Mouse (Mus musculus): ENCODE results near the gene Ppp1r3a. TPM values are rescaled to one million over a fixed set of nuclear protein-coding genes. Genes with fewer than 3 reads are reported as not detected.

Gene Ppp1r3a
- 5.3 and 5.9 TPM in 2 replicates for polyA plus RNA-seq (2016; fragmentation: Nextera tagmentation; extraction: Ambion mirVana)

DNA sequence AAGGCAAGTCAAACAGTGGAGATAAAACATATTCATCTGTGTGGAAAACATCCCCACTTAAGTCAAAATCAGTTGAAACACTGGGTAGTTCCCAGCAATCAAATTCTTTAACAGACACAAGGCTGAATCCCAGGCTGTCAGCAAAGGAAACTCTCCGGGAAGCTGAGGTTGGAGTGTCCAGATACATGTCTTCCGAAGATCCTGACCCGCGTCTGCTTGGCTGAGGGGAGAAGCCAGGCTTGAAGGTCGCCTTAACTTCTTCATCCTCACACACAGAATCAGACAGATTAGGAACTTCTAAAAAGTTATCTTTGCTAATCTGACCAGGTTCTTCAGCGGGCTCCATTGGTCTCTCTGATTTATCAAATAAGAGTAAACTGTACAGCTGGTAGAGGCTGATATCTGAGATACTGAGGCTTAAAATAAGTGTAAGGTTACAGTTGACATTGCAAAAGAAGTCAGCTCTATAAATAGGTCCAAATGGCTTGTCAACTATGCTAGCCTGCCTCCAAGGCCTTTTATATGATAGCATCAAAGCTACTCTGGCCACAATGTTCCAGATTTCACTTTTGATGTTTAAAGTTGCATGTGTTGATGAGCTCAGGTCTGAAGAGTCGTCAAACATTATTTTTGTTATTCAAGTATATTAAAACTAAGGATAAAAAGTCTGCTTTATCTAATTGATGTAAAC is at the start of gene Ppp1r3a:
Gene Ppp1r3a, minus strand, starts transcription at position 374 of the 691 bp plus-strand sequence.
- WGBS, result 42% methylated on average over 7 of the region's 7 CpGs
- peak within 1 kb of the TSS; percentile 54 for H3K4me2 ChIP-seq
- H3K4me3 ChIP-seq, result peak within 1 kb of the TSS; percentile 43
- H3K27me3 ChIP-seq (replicated peaks), result no peaks in the 10 kb centered on the region
- H3K4me1 ChIP-seq (replicated peaks), result no peaks in the 10 kb centered on the region
- no peaks in the 10 kb centered on the region for H3K36me3 ChIP-seq
- peak; percentile 45; the same call in 1 of the 2 replicates for ATAC-seq (ENCODE audit: insufficient number of reproducible peaks, low FRiP score)
- H3K9ac ChIP-seq, result peak within 1 kb of the TSS; percentile 40; the same call in 1 of the 2 replicates
- H3K9me3 ChIP-seq (replicated peaks), result no peaks in the 10 kb centered on the region
- peak within 1 kb of the TSS; percentile 86 for H3K27ac ChIP-seq (ENCODE audit: poor library complexity, severe bottlenecking)

DNA sequence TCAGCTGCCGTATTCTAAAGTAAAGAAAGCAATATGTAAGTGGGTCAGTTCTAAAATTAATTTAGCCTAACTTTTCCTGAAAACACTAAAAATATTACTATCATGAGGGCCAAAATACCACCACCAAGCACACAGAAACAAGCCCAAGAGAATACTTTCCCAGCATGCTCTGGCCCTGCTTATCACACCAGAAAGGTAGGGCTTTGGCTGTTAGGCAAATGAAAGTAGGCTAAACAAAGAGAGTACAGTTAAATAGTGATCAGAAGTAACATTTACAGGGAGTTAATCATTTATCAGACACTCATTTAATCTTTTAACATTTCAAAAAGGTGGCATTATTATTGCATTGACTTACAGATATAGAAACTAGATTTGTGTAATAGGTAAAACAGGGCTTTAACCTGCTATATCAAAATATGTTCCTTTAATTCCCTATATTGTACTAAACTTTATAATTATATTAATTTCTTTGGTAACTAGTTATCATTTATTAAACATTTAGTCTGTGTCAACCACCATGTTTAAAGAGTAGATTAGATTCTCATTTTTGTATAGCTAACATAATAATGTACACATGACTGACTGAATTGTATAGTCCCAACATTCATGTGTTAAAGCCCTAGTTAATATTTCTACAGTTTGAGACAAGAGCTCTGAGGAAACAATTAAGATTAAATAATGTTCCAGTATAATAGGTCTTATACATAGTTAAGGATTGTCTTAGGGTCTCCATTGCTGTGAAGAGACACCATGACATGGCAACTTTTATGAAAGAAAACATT is 32.3 kb upstream of the Ppp1r3a start:
- Histone ChIP-seq H3K36me3 (no peaks in the 10 kb centered on the region), H3K9me3 (replicated peaks) (no peaks in the 10 kb centered on the region), H3K4me3 (no peak overlapping the region), H3K4me2 (no peak overlapping the region), H3K4me1 (replicated peaks) (no peaks in the 10 kb centered on the region), H3K27ac (ENCODE audit: poor library complexity, severe bottlenecking) (no peak overlapping the region), H3K9ac (no peak overlapping the region), H3K27me3 (replicated peaks) (no peaks in the 10 kb centered on the region)
- ATAC-seq (ENCODE audit: insufficient number of reproducible peaks, low FRiP score), result no peak
- 94% methylated on average over 1 of the region's 1 CpGs for WGBS

DNA sequence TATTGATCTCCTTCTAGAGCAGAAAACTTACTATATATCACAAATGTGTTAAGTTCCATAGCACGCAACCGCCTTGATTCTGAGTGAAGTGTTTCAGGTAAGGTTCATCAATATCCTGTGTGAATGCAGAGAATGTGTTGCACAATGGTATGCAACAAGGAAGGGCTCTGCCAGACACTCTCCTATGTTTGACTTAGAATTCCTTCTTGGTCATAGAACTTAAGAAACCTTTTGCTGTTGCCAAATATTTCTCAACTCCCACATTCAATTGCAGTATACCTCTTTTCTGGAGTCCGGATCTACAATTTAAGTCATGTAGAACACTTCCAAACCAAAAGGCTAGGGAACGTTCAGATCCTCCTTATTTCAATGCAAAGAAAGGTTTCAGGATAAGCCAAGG is 22.8 kb upstream of the Ppp1r3a start:
- Histone ChIP-seq H3K4me1 (replicated peaks) (no peaks in the 10 kb centered on the region), H3K9ac (no peak overlapping the region), H3K4me2 (no peak overlapping the region), H3K36me3 (no peaks in the 10 kb centered on the region), H3K4me3 (no peak overlapping the region), H3K9me3 (replicated peaks) (no peaks in the 10 kb centered on the region), H3K27me3 (replicated peaks) (no peaks in the 10 kb centered on the region), H3K27ac (ENCODE audit: poor library complexity, severe bottlenecking) (no peak overlapping the region)
- WGBS, result 83% methylated on average over 4 of the region's 4 CpGs
- ATAC-seq (ENCODE audit: insufficient number of reproducible peaks, low FRiP score), result no peak

DNA sequence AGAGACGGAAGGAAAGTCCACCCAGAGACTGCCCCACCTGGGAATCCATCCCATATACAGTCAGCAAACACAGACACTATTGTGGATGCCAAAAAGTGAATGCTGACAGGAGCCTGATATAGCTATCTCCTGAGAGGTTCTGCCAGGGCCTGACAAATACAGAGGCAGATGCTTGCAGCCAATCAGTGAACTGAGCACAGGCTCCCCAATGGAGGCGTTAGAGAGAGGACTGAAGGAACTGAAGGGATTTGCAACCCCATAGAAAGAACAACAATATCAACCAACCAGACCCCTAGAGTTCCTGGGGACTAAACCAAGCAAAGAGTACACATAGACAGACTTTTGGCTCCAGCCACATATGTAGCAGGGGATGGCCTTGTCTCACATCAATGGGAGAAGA is 16.6 kb upstream of the Ppp1r3a start:
- no peaks in the 10 kb centered on the region for H3K9me3 ChIP-seq (replicated peaks)
- no peak overlapping the region for H3K9ac ChIP-seq
- H3K36me3 ChIP-seq, result no peaks in the 10 kb centered on the region
- WGBS, result 49% methylated on average over 2 of the region's 2 CpGs
- no peaks in the 10 kb centered on the region for H3K27me3 ChIP-seq (replicated peaks)
- no peak for ATAC-seq (ENCODE audit: insufficient number of reproducible peaks, low FRiP score)
- H3K27ac ChIP-seq (ENCODE audit: poor library complexity, severe bottlenecking), result no peak overlapping the region
- H3K4me3 ChIP-seq, result no peak overlapping the region
- H3K4me1 ChIP-seq (replicated peaks), result no peaks in the 10 kb centered on the region
- no peak overlapping the region for H3K4me2 ChIP-seq

DNA sequence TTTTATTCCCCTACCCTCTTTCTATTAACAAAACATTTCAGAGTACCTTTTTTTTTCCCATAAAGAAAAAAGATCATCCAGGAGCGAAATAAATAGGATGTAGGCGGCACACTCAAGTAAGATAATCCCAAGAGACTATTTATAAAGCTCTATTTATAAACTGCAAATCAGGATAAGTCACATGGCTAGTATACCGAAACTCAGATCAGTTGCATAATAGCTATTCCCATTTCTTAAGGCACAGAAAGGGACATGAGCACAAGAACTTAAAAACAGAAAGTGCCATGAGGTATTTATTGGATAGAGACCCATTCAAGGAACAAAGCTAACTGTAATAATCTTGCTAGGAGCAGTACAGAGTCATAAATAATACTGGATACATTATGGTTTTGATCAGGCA is 2.4 kb upstream of the Ppp1r3a start:
- Histone ChIP-seq H3K9me3 (replicated peaks) (no peaks in the 10 kb centered on the region), H3K27me3 (replicated peaks) (no peaks in the 10 kb centered on the region), H3K36me3 (no peaks in the 10 kb centered on the region), H3K4me3 (no peak overlapping the region), H3K4me2 (no peak overlapping the region), H3K9ac (no peak overlapping the region), H3K4me1 (replicated peaks) (no peaks in the 10 kb centered on the region), H3K27ac (ENCODE audit: poor library complexity, severe bottlenecking) (no peak overlapping the region)
- ATAC-seq (ENCODE audit: insufficient number of reproducible peaks, low FRiP score), result no peak
- 42% methylated on average over 3 of the region's 3 CpGs for WGBS

DNA sequence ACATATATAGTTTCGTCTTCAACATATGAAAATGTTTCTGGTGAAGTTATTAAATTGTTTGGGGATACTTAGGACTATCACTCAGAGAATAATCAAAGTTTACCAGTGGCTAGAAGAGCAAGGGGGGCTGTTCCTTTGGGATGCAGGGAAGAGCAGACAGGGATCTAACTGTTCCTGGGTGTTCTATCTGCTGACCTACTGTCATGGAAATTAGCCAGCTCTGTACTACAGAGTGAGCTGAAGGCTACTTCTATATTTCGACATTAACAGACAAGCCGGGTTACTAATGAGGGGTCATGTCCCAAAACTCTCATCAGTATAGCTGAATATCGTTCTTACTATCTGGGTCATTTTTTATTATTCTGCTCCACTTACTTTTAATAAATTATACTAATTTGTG is 1.6 kb downstream of the Ppp1r3a start:
- Histone ChIP-seq H3K9ac (no peak overlapping the region), H3K4me2 (peak overlapping the region; percentile 59), H3K9me3 (replicated peaks) (no peaks in the 10 kb centered on the region), H3K36me3 (no peaks in the 10 kb centered on the region), H3K4me1 (replicated peaks) (no peaks in the 10 kb centered on the region), H3K4me3 (peak overlapping the region; percentile 40), H3K27me3 (replicated peaks) (no peaks in the 10 kb centered on the region), H3K27ac (ENCODE audit: poor library complexity, severe bottlenecking) (no peak overlapping the region)
- 60% methylated on average over 4 of the region's 4 CpGs for WGBS
- ATAC-seq (ENCODE audit: insufficient number of reproducible peaks, low FRiP score), result no peak

DNA sequence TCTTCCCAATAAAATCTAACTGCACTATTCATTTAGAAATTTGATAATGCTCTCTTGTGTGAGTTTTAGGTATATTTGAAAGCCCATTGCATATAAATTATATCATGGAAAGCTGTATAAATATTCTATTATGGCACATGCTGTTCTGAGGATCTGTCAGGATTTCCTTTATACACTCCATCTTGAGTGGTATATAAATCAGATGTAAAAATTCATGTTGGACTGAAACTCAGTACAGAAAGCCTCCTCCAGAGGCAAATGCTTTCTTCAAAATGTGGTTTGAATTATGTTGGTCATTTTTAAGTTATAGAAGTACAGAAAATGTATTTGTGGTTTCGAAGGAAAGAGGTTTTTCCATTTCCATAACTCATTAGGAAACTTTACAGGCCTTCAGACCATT is 2.9 kb downstream of the Ppp1r3a start:
- Histone ChIP-seq H3K36me3 (no peaks in the 10 kb centered on the region), H3K4me3 (no peak overlapping the region), H3K9ac (no peak overlapping the region), H3K4me1 (replicated peaks) (no peaks in the 10 kb centered on the region), H3K27ac (ENCODE audit: poor library complexity, severe bottlenecking) (no peak overlapping the region), H3K27me3 (replicated peaks) (no peaks in the 10 kb centered on the region), H3K9me3 (replicated peaks) (no peaks in the 10 kb centered on the region), H3K4me2 (no peak overlapping the region)
- WGBS, result 64% methylated on average over 1 of the region's 1 CpGs
- no peak for ATAC-seq (ENCODE audit: insufficient number of reproducible peaks, low FRiP score)

DNA sequence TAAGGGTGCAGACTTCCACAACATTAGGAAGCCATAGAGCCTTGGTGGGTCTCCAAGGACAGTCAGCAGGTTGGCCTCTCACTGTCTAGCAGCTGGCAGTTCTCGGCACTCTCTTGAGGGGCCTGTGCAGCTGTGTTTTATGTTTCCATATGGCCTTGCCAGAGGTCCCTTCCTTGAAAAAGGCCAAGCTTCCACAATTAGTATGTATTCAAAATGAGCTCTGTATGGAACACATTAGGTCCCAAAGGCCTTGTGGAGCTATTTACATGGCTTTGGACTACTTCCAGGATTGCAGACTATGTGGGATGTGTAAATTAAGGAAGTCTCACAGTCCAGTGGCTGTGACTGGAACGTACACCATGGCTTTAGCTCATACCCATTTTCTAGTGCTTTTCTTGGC is 8.1 kb downstream of the Ppp1r3a start:
- Histone ChIP-seq H3K4me2 (no peak overlapping the region), H3K9me3 (replicated peaks) (no peaks in the 10 kb centered on the region), H3K4me3 (no peak overlapping the region), H3K27me3 (replicated peaks) (no peaks in the 10 kb centered on the region), H3K36me3 (no peaks in the 10 kb centered on the region), H3K9ac (no peak overlapping the region), H3K4me1 (replicated peaks) (0 out of 2 replicates have a peak, but pooled peaks cover 3% of the 10 kb centered on the region), H3K27ac (ENCODE audit: poor library complexity, severe bottlenecking) (no peak overlapping the region)
- no peak for ATAC-seq (ENCODE audit: insufficient number of reproducible peaks, low FRiP score)
- WGBS, result 84% methylated on average over 2 of the region's 2 CpGs

DNA sequence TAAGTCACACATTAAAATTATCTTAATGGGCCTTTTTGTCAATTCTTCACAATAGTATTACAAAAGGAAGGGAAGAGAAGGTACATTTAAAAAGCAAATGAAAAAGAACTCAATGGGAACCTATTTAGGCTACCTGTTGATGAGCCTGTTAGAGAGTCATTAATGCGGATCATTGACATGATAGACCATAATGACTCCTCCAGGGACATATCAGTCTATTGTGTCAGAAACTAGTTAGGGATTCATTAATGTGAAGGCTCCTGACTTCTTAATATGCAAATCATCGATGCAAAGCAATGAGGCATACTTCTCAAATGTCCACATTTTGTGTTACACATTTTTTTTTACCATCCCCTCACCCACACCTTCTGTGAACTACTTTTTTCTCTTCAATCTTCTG is 19.1 kb downstream of the Ppp1r3a start:
- no peaks in the 10 kb centered on the region for H3K27me3 ChIP-seq (replicated peaks)
- H3K36me3 ChIP-seq, result no peaks in the 10 kb centered on the region
- no peak for ATAC-seq (ENCODE audit: insufficient number of reproducible peaks, low FRiP score)
- no peak overlapping the region for H3K9ac ChIP-seq
- no peaks in the 10 kb centered on the region for H3K4me1 ChIP-seq (replicated peaks)
- 88% methylated on average over 2 of the region's 2 CpGs for WGBS
- H3K27ac ChIP-seq (ENCODE audit: poor library complexity, severe bottlenecking), result no peak overlapping the region
- H3K4me3 ChIP-seq, result no peak overlapping the region
- no peaks in the 10 kb centered on the region for H3K9me3 ChIP-seq (replicated peaks)
- H3K4me2 ChIP-seq, result no peak overlapping the region

DNA sequence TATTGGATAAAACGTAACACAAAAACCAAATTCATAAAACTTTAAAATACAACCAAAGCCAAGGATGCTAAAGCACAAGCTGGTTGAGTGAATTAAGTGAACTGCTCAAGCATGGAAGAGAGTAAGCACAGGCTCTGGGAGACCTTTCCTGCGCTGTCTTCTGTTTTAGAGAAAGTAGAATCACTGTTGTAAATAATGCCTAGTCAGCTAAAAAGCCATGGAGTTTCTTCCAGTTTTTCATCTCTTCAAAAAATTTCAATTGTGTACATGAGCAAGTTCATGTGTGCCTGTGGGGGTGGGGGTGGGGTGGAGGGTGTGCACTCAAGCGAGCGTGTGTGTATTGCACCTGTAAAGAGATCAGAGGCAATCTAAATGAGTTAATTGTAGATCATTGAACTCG is 24.1 kb downstream of the Ppp1r3a start:
- no peaks in the 10 kb centered on the region for H3K4me1 ChIP-seq (replicated peaks)
- no peak overlapping the region for H3K27ac ChIP-seq (ENCODE audit: poor library complexity, severe bottlenecking)
- no peaks in the 10 kb centered on the region for H3K27me3 ChIP-seq (replicated peaks)
- no peak overlapping the region for H3K4me2 ChIP-seq
- H3K36me3 ChIP-seq, result no peaks in the 10 kb centered on the region
- ATAC-seq (ENCODE audit: insufficient number of reproducible peaks, low FRiP score), result no peak
- no peak overlapping the region for H3K4me3 ChIP-seq
- H3K9me3 ChIP-seq (replicated peaks), result no peaks in the 10 kb centered on the region
- 74% methylated on average over 5 of the region's 5 CpGs for WGBS
- H3K9ac ChIP-seq, result no peak overlapping the region

DNA sequence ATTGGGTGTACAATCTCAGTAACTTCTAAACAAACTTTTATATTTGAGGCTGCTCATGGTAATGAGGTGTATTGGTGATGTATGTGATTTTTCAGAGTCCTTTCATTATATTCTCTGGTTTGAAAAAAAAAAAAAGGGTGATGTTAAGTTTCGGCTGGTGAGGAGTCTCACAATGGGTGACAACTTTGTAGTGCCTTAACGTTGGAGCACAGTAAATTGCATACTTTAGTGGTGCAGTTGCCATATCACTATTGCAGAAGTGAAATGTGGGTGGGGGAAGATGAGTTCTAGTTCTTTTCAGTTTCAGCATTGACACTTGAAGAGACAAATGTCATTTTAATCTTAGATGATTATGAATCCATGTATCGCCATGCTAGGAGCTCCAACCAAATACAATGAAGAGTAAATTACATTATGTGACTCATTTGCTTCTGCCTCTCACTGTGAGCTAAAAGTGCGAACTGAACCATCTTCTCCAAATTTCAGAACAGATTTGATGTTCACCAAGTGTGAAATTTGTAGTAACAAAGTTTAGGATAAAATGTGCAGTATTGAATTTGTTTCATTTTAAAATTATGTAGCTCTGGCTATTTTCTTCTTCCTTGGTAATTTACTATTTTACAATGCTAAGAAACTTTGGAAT is 34.2 kb downstream of the Ppp1r3a start:
- Histone ChIP-seq H3K4me2 (no peak overlapping the region), H3K36me3 (no peaks in the 10 kb centered on the region), H3K9me3 (replicated peaks) (no peaks in the 10 kb centered on the region), H3K4me3 (no peak overlapping the region), H3K27me3 (replicated peaks) (no peaks in the 10 kb centered on the region), H3K4me1 (replicated peaks) (no peaks in the 10 kb centered on the region), H3K9ac (no peak overlapping the region), H3K27ac (ENCODE audit: poor library complexity, severe bottlenecking) (no peak overlapping the region)
- 79% methylated on average over 4 of the region's 4 CpGs for WGBS
- ATAC-seq (ENCODE audit: insufficient number of reproducible peaks, low FRiP score), result no peak
